Mouse (Mus musculus) midbrain, postnatal 0 days (tissue): ENCODE results near the gene 4930502E18Rik. TPM values are rescaled to one million over a fixed set of nuclear protein-coding genes. Genes with fewer than 3 reads are reported as not detected.
"Not testable (repeated sequence)": the region's sequence is repeated elsewhere in the genome, so short reads cannot be mapped to it uniquely, and the experiment has no call there.

Source experiments
- ATAC-seq: fragments of 200-750 bp; cut with Nextera tagmentation; 2 replicates; pipeline ENCODE4 v1.8.0; 2017; ENCODE audit warnings: moderate number of reproducible peaks, mild to moderate bottlenecking, moderate TSS enrichment, moderate library complexity; ENCODE audit not compliant: low FRiP score
- DNase-seq: peaks from one replicate; pipeline ENCODE4 v3.0.0-alpha.2; 2015; ENCODE audit warnings: low spot score
- H3K27ac ChIP-seq: fragments of 300-500 bp; sonication (generic); 2 replicates; pipeline ENCODE4 v1.5.1; 2014; ENCODE audit warnings: low read depth, mild to moderate bottlenecking, low read length, mixed read lengths
- H3K27me3 ChIP-seq: fragments of 300-500 bp; sonication (generic); 2 replicates; pipeline ENCODE4 v1.6.1; 2014; ENCODE audit warnings: low read length, control low read depth, mixed read lengths; ENCODE audit not compliant: insufficient read depth
- H3K36me3 ChIP-seq: fragments of 300-500 bp; sonication (generic); 2 replicates; pipeline ENCODE4 v1.6.1; 2014; ENCODE audit warnings: low read length, control low read depth, mixed read lengths; ENCODE audit not compliant: insufficient read depth
- H3K4me1 ChIP-seq: fragments of 300-500 bp; sonication (generic); 2 replicates; pipeline ENCODE4 v1.6.1; 2014; ENCODE audit warnings: mild to moderate bottlenecking, control low read depth, antibody characterized with exemption, low read length, mixed read lengths; ENCODE audit not compliant: insufficient read depth
- H3K4me2 ChIP-seq: fragments of 300-500 bp; sonication (generic); 2 replicates; pipeline ENCODE4 v1.6.1; 2014; ENCODE audit warnings: low read depth, mild to moderate bottlenecking, low read length, mixed read lengths; ENCODE audit not compliant: poor library complexity, severe bottlenecking
- H3K4me3 ChIP-seq: fragments of 300-500 bp; sonication (generic); 2 replicates; pipeline ENCODE4 v1.5.1; 2014; ENCODE audit warnings: low read depth, mild to moderate bottlenecking, low read length, moderate library complexity
- H3K9ac ChIP-seq: fragments of 300-500 bp; sonication (generic); replicated peaks from 2 replicates; pipeline ENCODE4 v1.6.1; 2014; ENCODE audit warnings: mild to moderate bottlenecking, low read length, moderate library complexity, mixed read lengths; ENCODE audit not compliant: poor library complexity, severe bottlenecking
- H3K9me3 ChIP-seq: fragments of 300-500 bp; sonication (generic); 2 replicates; pipeline ENCODE4 v1.6.1; 2016; ENCODE audit warnings: low read length, control low read depth
- CTCF ChIP-seq: IDR thresholded peaks from 2 replicates; pipeline ENCODE4 v1.5.1; 2016; ENCODE audit warnings: antibody characterized with exemption, mild to moderate bottlenecking
- WGBS: fragments of 180-500 bp; shearing (Covaris S2); extraction: QIAGEN DNeasy Blood & Tissue Kit; methylation state at CpG from one replicate; pipeline ENCODE4 v1.1.7; 2014; 5-methylcytosine and 5-hydroxymethylcytosine counted together
- polyA plus RNA-seq: library from polyadenylated mRNA; unstranded; fragments of >200 nt; fragmentation: Nextera tagmentation; extraction: Ambion mirVana; gene quantifications from 2 replicates; pipeline ENCODE4 v1.2.1, GENCODE M21; 2015
- total RNA-seq: library from RNA; depleted of rRNA; stranded (reverse); fragments of >200 nt; gene quantifications from 2 replicates; pipeline ENCODE4 v1.2.3, GENCODE M21; 2014; rRNA removed

4930502E18Rik gene
- total RNA-seq (0.38 TPM in 1 of 2 replicates, not detected in the other), polyA plus RNA-seq (0.45 and 0.49 TPM in 2 replicates)

GRCm38 (mm10) chrX:53724596-53724995, at the start of gene 4930502E18Rik:
4930502E18Rik (plus strand) TSS chrX:53724826.
- no peak within 1 kb of the TSS for H3K27ac ChIP-seq
- H3K9ac ChIP-seq, result no peak within 1 kb of the TSS
- no peaks in the 10 kb centered on the region for H3K9me3 ChIP-seq
- DNase-seq, result no peak
- no peak for TF ChIP-seq CTCF
- no peaks in the 10 kb centered on the region for H3K27me3 ChIP-seq
- H3K4me2 ChIP-seq, result no peak within 1 kb of the TSS
- ATAC-seq, result no peak
- no peaks in the 10 kb centered on the region for H3K36me3 ChIP-seq
- H3K4me1 ChIP-seq, result no peaks in the 10 kb centered on the region
- WGBS, result 81% methylated on average over 11 of the region's 11 CpGs
- H3K4me3 ChIP-seq, result no peak within 1 kb of the TSS

GRCm38 (mm10) chrX:53676943-53677342, 47.7 kb upstream of the 4930502E18Rik start:
- not testable (repeated sequence) for H3K4me2 ChIP-seq, H3K4me1 ChIP-seq, ATAC-seq, H3K9ac ChIP-seq, DNase-seq, H3K27me3 ChIP-seq, H3K27ac ChIP-seq, H3K9me3 ChIP-seq, H3K36me3 ChIP-seq, H3K4me3 ChIP-seq
- TF ChIP-seq CTCF, result peak; percentile 66
- WGBS, result 3% methylated on average over 1 of the region's 2 CpGs

- ATAC-seq, result peak; percentile 49; the same call in 1 of the 2 replicates
- H3K27me3 ChIP-seq, DNase-seq, H3K4me2 ChIP-seq, H3K9ac ChIP-seq, H3K9me3 ChIP-seq, H3K4me3 ChIP-seq, H3K27ac ChIP-seq, H3K36me3 ChIP-seq, H3K4me1 ChIP-seq: not testable (repeated sequence)
- WGBS, result 75% methylated on average over 2 of the region's 3 CpGs
Measured at GRCm38 (mm10) chrX:53682650-53683049, 42.0 kb upstream of the 4930502E18Rik start.

- not testable (repeated sequence) for H3K9ac ChIP-seq, H3K9me3 ChIP-seq, H3K4me3 ChIP-seq, ATAC-seq, H3K27me3 ChIP-seq, H3K4me1 ChIP-seq, H3K36me3 ChIP-seq, H3K27ac ChIP-seq, H3K4me2 ChIP-seq, DNase-seq
- 79% methylated on average over 2 of the region's 4 CpGs for WGBS
Measured at GRCm38 (mm10) chrX:53684676-53685075, 40.0 kb upstream of the 4930502E18Rik start.

GRCm38 (mm10) chrX:53692065-53692464, 32.6 kb upstream of the 4930502E18Rik start:
- H3K4me1 ChIP-seq, result no peaks in the 10 kb centered on the region
- H3K27me3 ChIP-seq, result no peaks in the 10 kb centered on the region
- WGBS, result 63% methylated on average over 2 of the region's 2 CpGs
- no peak overlapping the region for H3K27ac ChIP-seq
- H3K9me3 ChIP-seq, result no peaks in the 10 kb centered on the region
- ATAC-seq (no peak), DNase-seq (no peak)
- H3K4me3 ChIP-seq, result no peak overlapping the region
- no peak overlapping the region for H3K4me2 ChIP-seq
- H3K36me3 ChIP-seq, result no peaks in the 10 kb centered on the region
- no peak overlapping the region for H3K9ac ChIP-seq
- TF ChIP-seq CTCF, result no peak

GRCm38 (mm10) chrX:53693141-53693540, 31.5 kb upstream of the 4930502E18Rik start:
- no peak for DNase-seq
- WGBS, result 81% methylated on average over 2 of the region's 2 CpGs
- Histone ChIP-seq H3K36me3 (no peaks in the 10 kb centered on the region), H3K9me3 (no peaks in the 10 kb centered on the region), H3K27ac (no peak overlapping the region), H3K27me3 (no peaks in the 10 kb centered on the region), H3K4me1 (no peaks in the 10 kb centered on the region), H3K4me2 (no peak overlapping the region), H3K9ac (no peak overlapping the region), H3K4me3 (no peak overlapping the region)
- no peak for ATAC-seq
- TF ChIP-seq CTCF, result no peak
